Mouse (Mus musculus) heart, postnatal 36 days (tissue): ENCODE results near the gene Maml3. TPM values are rescaled to one million over a fixed set of nuclear protein-coding genes. Genes with fewer than 3 reads are reported as not detected.
A peak's percentile ranks its signal among the peaks of the same experiment; 100 is the strongest.

Experiments
- DNase-seq, 2 experiments: peaks; one replicate each; pipeline ENCODE4 v3.0.0; 2021 to 2022
- intact Hi-C: fragments of 180-260 bp; cut with DNase I; formaldehyde crosslinking; loops from one replicate; pipeline ENCODE4 v1.15.1; 2025
- total RNA-seq, 2 experiments: library from RNA; stranded (reverse); gene quantifications; 2 replicates each; pipeline ENCODE4 v1.2.3; 2021

Gene Maml3
- total RNA-seq, 2 experiments from 2014 or later = 1.8 to 5.0 TPM

- DNase-seq = no peak
- intact Hi-C loops = no loop called here
Observed at GRCm38 (mm10) chr3:51809822-51810221, 295.1 kb downstream of the Maml3 start.

GRCm38 (mm10) chr3:51807981-51808870, 296.6 kb downstream of the Maml3 start:
- peak in 1 of 2 experiments; percentile 26 for DNase-seq
- intact Hi-C loops = no loop called here

DNA sequence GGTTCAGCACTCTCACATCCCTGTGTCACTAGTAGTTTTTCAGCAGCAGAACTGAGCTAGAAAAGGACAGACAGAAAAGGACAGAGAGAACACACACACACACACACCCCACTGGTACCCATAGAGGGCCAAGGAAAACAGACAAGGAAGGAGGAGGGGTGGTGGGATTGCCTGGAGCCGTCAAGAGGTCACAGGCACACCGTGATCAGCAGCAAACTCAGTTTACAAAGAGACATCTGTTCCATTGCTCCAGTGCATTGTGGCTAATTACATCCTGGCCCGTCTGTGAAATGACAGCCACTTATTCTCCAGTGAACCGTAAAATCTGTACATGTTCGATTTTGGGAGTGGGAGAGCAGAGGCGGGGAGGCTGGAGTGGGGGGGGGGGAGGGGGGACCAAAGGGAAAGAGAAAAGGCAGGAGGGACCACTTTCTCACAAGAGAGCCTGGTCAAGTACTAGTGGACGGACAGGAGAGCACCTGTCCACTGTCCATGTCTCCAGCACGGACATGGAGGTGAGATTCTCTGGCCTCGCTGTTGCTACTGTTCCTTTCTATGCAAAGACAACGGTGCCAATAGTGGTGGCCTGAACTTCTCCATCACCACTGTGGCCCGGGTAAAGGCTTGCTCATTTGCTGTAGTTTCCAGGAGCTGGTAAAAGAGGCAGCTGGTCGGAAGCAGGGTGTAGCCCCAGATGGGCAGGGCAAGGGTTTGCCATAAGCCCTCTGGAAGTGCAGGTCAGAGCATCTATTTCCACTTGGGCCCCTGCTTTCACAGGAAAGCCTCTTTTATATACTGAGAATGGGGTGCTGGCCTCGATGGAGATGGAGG, 299.2 kb downstream of the Maml3 start:
- intact Hi-C loops = no loop called here
- no peak for DNase-seq

GRCm38 (mm10) chr3:51803903-51804302, 301.0 kb downstream of the Maml3 start:
- DNase-seq = no peak
- intact Hi-C loops = no loop called here

DNA sequence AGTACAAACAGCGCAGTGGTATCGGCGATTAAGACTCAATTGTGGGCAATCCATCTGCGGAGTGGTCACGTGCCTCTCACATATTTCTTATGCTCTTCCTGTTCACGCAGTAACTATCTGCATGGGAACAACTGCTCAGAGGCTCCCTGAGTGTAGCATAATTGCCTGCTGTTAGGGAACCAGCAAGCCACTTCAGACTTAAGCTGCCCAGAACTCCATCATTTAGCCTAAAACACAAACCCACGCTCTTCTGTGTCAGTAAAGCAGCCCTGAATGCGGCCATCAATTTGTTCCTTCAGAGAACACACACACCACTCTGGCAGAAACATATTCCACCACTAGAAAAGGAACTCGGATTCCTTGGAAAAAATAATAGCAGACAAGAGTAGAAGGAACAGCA, 305.2 kb downstream of the Maml3 start:
- DNase-seq = no peak
- intact Hi-C loops = no loop called here

DNA sequence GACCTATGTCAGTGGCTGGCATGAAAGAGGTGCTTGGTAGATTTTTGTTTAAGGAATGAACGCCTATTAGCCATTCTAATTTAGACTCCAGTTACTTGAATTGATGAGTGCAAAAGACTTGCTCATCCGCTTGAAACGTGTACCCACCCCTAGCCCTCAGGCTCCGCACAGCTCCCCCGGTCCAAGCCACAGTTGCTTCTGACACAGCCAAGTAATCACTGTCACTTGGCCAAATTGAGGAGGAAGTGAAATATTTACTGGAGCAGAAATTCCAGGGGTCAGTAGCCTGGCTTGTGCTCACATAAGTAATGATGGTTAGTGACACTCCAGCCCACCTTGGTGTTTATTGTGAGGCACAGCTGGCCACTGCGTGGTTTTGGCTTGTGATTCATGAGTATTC, 308.0 kb downstream of the Maml3 start:
- intact Hi-C loops = no loop called here

DNA sequence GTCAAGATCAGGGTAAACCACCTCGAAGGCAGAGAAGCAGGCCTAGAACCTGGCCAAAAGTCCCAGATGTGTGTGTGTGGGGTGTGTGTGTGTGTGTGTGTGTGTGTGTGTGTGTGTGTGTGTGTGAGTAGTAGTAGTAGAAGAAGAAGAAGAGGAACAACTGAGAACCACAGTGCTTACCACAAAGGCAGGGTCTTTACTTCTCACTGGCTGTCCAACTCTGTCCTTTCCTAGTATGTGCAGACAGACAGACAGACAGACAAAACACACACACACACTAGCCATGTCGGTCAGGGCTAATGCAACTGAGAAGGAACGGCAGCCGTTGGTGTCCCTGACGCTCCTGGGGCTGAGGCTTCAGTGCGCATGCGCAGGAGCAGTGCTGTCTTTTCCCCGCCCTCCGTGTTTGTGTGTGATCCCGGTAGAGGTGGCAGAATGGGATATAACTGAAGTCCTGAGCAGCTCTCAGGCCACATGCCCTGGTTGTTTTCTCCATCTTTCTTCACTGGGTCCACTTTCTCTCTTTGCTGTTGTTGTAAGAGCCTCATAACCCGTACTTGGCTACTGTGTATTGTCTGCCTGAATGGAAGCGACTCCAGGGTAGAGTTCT, 308.6 kb downstream of the Maml3 start:
- DNase-seq = peak; percentile 33 to 44
- intact Hi-C loops = no loop called here

More for the DNA sequence above, 308.0 kb downstream of the Maml3 start:
- peak in 1 of 2 experiments; percentile 8 for DNase-seq

DNA sequence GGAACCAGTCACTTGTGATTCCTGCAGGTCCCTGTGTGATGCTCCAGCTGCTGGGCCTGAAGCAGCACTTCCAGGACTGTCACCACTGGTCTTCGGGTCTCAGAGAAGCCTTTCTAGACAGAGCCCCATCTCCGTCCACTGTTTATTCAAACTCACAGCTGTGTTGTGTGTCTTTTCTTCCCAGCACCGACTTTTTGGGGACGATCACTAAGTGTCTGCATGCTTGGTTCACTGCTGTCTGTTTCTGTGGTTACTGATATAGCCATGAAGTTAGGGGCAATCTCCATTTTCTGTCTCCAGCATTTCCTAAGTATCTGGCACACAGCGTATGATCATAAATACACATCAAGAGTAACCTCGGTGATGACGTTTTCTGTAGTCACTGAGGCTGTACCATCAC, 313.3 kb downstream of the Maml3 start:
- intact Hi-C loops = no loop called here
- no peak for DNase-seq

DNA sequence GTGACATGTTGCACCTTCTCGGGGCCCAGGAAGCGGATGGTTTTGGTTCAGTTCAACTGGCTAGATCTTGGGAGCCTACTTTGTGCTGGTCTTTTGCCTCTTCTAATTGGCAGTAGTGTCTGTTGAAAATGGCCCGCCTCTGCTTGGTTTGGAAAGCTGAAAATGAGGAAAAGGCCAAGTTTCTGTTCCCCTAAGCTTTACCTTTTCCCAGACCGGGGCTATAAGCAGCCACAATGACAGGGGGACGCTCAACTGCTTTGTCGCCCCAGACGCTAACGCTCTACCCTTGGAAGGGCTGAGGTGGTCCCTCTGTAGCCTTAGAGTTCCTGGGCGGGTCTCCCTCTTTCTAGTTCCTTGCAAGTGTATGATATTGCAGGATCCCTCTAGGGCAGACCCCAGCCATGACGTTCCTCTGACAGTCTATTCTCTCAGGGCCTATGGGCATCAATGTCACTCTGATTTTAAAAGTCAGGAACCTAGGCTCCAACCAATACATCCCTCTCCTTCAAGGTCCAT, 315.4 kb downstream of the Maml3 start:
- intact Hi-C loops = loop anchor here (5.0 kb wide), 2 partner anchors 87 to 313 kb away; no protein-coding TSS in a partner anchor
- DNase-seq = no peak

DNA sequence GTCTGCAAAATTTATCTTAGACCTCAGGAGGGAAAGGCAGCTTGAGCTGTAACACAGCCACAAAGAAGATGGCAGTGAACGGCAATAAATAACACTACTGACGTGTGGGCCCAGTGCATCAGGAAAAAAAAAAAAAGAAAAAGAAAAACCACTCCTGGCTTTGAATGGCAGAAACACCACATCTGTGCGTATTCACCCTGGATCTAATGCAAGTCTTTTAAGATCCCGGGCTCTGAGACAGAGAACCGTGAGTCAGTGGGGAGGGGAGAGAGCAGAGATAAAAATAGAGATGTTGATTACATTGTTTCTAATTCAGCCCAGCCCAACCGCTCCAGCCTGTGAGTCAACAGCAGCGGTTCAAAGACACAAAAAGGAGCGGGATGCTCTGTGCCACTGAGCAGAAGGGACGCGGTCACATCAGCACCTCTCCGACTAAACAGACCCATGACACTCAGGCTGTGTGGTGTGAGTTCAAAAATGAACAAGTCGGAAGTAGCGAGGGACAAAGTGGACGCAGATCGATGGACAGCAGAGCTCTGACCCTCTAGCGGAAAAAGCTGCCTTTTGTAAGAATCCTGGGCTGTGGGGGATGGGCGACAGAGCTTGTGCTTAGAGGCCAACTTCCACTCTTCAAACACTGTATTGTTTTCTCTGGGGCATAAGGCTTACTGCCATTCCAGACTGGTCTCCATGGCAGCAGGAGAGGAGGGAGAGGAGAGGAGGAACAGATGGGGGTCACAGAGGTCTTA, 316.1 kb downstream of the Maml3 start:
- intact Hi-C loops = loop anchor here (5.0 kb wide), 2 partner anchors 86 to 314 kb away; no protein-coding TSS in a partner anchor
- peak; percentile 55 to 61 for DNase-seq

DNA sequence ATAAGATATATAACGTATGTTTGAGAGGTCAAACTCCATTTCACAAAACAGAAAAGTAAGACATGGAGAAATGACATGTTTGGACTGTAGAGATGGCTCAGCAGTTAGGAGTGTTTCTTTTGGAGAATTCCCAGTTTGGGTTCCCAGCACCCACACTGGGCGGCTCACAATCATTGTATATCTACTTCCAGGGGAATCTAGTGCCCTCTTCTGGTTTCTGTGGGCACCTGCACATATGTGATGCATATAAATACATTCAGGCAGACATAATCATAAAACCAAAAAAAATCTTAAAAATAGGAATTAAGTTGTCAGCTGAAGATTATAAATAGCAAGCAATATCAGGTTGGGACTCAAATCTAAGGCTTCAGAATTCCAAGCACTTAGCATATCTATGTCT, 316.9 kb downstream of the Maml3 start:
- intact Hi-C loops = loop anchor here (5.0 kb wide), 2 partner anchors 86 to 314 kb away; no protein-coding TSS in a partner anchor
- DNase-seq = no peak

- intact Hi-C loops = loop anchor here (5.0 kb wide), 2 partner anchors 83 to 317 kb away; no protein-coding TSS in a partner anchor
- DNase-seq = no peak
Observed at GRCm38 (mm10) chr3:51785796-51786195, 319.1 kb downstream of the Maml3 start.

- DNase-seq = no peak
- intact Hi-C loops = no loop called here
Observed at GRCm38 (mm10) chr3:51782191-51782590, 322.7 kb downstream of the Maml3 start.

DNA sequence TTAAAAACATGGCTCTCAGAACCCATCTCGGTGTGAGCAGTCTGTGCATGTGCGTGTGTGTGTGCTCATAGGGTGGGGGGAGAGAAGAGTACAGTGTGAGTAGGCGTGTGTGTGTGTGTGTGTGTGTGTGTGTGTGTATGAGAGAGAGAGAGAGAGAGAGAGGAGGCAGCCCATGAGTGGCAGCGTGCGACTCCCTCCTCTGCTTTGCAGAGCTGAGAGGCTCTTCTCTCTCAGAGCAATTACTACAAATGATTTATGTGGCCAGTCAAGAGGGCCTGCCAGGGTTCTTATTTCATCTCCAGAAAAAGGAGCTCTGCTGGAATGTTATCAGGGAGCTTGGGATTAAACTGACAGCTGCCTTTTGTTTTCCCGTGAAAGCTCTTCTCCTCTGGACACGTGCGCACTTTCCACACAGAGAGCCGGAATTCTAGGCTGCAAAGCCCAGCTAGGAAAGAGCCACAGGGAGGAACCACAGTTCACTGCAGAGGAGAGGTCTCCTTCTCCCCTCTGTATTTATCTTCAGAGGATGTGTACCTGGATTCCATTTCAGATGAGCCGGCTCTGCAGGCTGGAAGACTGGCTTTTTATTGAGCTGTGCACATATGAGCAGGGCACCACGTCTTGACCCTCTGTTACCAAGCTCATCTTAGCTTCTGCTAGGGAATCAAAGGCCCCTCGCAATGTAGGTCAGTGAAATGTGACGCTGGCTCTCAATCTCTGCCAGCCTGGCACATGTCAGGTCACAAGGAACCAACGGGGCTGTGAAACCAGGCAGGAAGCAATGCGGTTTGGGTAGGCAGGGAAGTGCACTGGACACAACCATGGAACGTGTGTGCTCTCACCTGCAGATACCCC, 325.9 kb downstream of the Maml3 start:
- intact Hi-C loops = no loop called here
- DNase-seq = peak in 1 of 2 experiments; percentile 6

GRCm38 (mm10) chr3:51778179-51778578, 326.7 kb downstream of the Maml3 start:
- no peak for DNase-seq

GRCm38 (mm10) chr3:51776018-51776611, 328.8 kb downstream of the Maml3 start:
- intact Hi-C loops = no loop called here
- DNase-seq = no peak

More at GRCm38 (mm10) chr3:51778179-51778578, 326.7 kb downstream of the Maml3 start:
- intact Hi-C loops = no loop called here

DNA sequence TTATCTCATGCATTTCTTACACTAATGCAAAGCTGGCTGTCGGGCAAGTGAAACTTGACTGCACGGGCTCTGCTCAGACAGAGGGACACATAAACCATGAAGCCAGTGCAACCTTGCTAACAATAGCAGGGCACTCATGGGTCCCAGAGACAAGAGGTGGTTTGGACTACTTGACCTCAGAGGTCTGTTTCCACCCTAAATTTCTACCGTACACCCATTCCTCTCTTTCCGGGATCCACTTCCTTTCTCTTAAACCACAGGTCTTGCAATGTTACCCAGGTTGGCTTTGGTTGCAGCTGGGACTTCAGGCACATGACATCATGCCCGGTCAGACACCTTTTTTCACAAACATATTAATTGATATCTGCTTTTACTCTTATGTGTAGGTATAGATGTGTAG, 331.3 kb downstream of the Maml3 start:
- intact Hi-C loops = no loop called here
- DNase-seq = no peak

GRCm38 (mm10) chr3:51771839-51772630, 332.8 kb downstream of the Maml3 start:
- intact Hi-C loops = no loop called here

More at GRCm38 (mm10) chr3:51771839-51772630, 332.8 kb downstream of the Maml3 start:
- no peak for DNase-seq
